Mouse (Mus musculus) bone marrow macrophage, adult 2 months (primary cell): ENCODE measurements around the gene Aff3.

ENCODE experiments used
- CTCF ChIP-seq: IDR thresholded peaks from 2 replicates; pipeline ENCODE4 v1.5.1; 2012; ENCODE audit warnings: low read depth, mild to moderate bottlenecking, low read length, moderate library complexity
- POLR2A ChIP-seq: IDR thresholded peaks from 2 replicates; pipeline ENCODE4 v1.6.1; 2012; ENCODE audit warnings: mild to moderate bottlenecking, low read depth, low read length, borderline replicate concordance

DNA sequence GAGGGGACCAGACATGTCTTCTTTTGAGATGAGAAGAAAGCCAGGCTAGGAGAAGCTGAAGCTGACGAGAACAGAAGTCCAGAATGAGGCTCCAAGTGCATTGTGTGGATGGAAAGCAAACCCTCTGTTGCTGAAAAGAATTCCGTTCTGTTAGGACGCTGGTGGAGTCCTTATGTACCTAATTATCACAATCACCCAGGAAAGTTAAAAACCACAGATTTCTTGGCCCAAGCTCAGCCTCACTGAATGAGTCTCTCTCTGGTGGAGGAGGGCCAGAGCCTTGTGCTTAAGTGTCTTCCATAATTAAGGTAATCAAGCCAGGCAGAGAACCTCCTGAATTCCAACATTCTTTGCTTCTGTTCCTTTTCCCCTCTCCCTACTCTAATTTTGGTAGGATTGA, 366.5 kb downstream of the Aff3 start:
- TF ChIP-seq POLR2A (no peak), CTCF (no peak)
